Mouse (Mus musculus) liver, adult 2 months (tissue): Measurements from ENCODE around the gene Myom1. TPM values are rescaled to one million over a fixed set of nuclear protein-coding genes. Genes with fewer than 3 reads are reported as not detected.

Experiments
- DNase-seq: peaks from one replicate; pipeline ENCODE4 v3.0.0-alpha.2; 2011; ENCODE audit warnings: low read depth, low spot score; ENCODE audit errors: extremely low read depth
- H3K27ac ChIP-seq: fragments of 200-500 bp; replicated peaks from 2 replicates; pipeline ENCODE4 v1.5.1; 2012; ENCODE audit warnings: low read depth, mild to moderate bottlenecking, control low read depth, inconsistent platforms, low read length; ENCODE audit not compliant: insufficient read depth
- H3K27me3 ChIP-seq: fragments of 200-500 bp; 2 replicates; pipeline ENCODE4 v1.6.1; 2012; ENCODE audit warnings: mild to moderate bottlenecking, moderate library complexity, low read length, inconsistent platforms; ENCODE audit not compliant: control insufficient read depth, insufficient read depth
- H3K36me3 ChIP-seq: fragments of 200-500 bp; 2 replicates; pipeline ENCODE4 v1.6.1; 2012; ENCODE audit warnings: low read length, inconsistent platforms; ENCODE audit not compliant: control insufficient read depth, insufficient read depth
- H3K4me1 ChIP-seq: fragments of 200-500 bp; 2 replicates; pipeline ENCODE4 v1.6.1; 2011; ENCODE audit warnings: low read length; ENCODE audit not compliant: control insufficient read depth, insufficient read depth
- H3K4me3 ChIP-seq: fragments of 200-500 bp; 2 replicates; pipeline ENCODE4 v1.5.1; 2011; ENCODE audit warnings: low read depth, mild to moderate bottlenecking, control low read depth, low read length, moderate library complexity; ENCODE audit not compliant: insufficient read depth
- H3K79me2 ChIP-seq: fragments of 200-500 bp; 2 replicates; pipeline ENCODE4 v1.6.1; 2012; ENCODE audit warnings: inconsistent platforms, mild to moderate bottlenecking, low read length, moderate library complexity; ENCODE audit not compliant: control insufficient read depth, insufficient read depth
- H3K9ac ChIP-seq: fragments of 200-500 bp; 2 replicates; pipeline ENCODE4 v1.6.1; 2012; ENCODE audit warnings: low read depth, mild to moderate bottlenecking, control low read depth, inconsistent platforms, low read length
- CTCF ChIP-seq: fragments of 200-500 bp; IDR thresholded peaks from 2 replicates; pipeline ENCODE4 v1.5.1; 2011; ENCODE audit warnings: low read depth, low read length, control low read depth
- POLR2A ChIP-seq: fragments of 200-500 bp; IDR thresholded peaks from 2 replicates; pipeline ENCODE4 v1.6.1; 2011; ENCODE audit warnings: low read length, control low read depth; ENCODE audit not compliant: insufficient read depth; ENCODE audit errors: extremely low read depth
- WGBS: fragments of 180-500 bp; shearing (Covaris S2); methylation state at CpG from one replicate; pipeline ENCODE4 v1.1.7; 2018; 5-methylcytosine and 5-hydroxymethylcytosine counted together
- polyA plus RNA-seq: library from polyadenylated mRNA; depleted of rRNA; stranded (reverse); fragments of >200 nt; gene quantifications from 2 replicates; pipeline ENCODE4 v1.2.3, GENCODE M21; 2012
- total RNA-seq: library from RNA; depleted of rRNA; stranded (reverse); fragments of >200 nt; gene quantifications from 2 replicates; pipeline ENCODE4 v1.2.3, GENCODE M21; 2014

The Myom1 gene
- total and polyA plus RNA-seq, 2 experiments, result 0.34 to 3.2 TPM

DNA sequence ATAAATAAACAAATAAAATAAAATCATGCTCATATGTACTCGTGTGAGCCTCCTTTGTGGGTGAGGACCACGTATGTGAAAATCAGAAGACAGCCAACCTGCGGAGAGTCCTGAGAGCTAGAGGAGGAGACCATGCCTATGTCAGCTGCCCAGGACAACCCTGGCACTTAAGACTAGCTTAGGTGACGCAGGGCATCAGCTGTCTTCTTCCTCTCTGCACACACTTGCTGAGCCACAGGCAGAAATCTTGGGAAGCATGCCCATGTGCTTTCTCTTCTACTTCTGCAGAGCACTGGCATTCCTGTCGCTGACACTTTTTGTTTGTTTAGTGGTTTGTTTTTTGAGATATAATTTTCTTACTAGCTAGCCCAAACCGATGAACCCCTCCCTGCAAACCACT lies 6.9 kb upstream of the Myom1 start:
- peaks cover 9% of the 10 kb centered on the region for H3K36me3 ChIP-seq
- peaks cover 17% of the 10 kb centered on the region for H3K4me1 ChIP-seq
- 85% methylated on average over 6 of the region's 6 CpGs for WGBS
- peaks cover 18% of the 10 kb centered on the region; the same call in 1 of the 2 replicates for H3K79me2 ChIP-seq
- H3K4me3 ChIP-seq, result no peak overlapping the region
- no peak for DNase-seq
- H3K27ac ChIP-seq, result no peak overlapping the region
- no peaks in the 10 kb centered on the region for H3K27me3 ChIP-seq
- no peak overlapping the region for H3K9ac ChIP-seq
- TF ChIP-seq CTCF (no peak), POLR2A (no peak)

DNA sequence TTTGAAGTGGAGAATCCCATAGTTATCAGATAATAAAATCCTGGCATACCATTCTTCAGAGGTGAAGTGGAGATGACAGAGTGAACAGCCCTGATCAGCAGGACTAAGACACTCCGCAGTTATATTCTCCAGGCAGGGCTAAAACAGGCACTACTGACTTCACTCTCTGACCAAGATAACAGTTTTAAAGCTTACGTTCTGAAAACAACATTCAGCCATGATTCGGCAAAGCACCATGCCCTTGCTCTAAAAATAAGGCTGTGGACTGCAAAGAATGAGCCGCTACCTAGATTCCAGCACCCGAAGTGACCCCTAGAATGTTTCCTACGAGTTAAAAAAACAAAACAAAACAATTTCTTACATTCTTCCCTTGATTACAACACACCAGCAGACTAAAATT lies 4.6 kb upstream of the Myom1 start:
- no peak for DNase-seq
- Histone ChIP-seq H3K27ac (no peak overlapping the region), H3K9ac (no peak overlapping the region)

DNA sequence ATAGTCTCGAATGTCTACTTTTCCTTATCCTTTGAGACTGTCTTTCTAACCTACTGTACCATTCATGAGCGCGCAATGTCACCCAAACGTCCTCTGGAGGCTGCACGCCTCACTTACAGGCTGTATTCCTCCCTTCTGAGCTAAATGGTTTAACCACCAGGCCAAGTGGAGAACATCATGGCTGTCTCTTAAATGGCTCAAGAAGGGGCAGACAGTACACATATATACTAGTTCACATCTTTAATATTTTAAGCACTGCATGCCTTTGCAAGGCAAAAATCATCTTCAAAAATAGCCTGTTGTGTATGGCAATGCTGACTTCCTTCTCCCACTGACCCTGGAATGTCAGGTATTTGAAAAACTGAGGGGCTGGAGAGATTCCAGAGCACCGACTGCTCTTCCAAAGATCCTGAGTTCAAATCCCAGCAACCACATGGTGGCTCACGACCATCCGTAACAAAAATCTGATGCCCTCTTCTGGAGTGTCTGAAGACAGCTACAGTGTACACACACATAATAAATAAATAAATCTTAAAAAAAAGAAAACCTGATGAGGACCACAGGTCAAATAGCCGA lies 3.9 kb upstream of the Myom1 start:
- Histone ChIP-seq H3K79me2 (peaks cover 14% of the 10 kb centered on the region; the same call in 1 of the 2 replicates), H3K27ac (no peak overlapping the region), H3K4me3 (no peak overlapping the region), H3K36me3 (peaks cover 9% of the 10 kb centered on the region), H3K4me1 (peaks cover 17% of the 10 kb centered on the region), H3K9ac (no peak overlapping the region), H3K27me3 (no peaks in the 10 kb centered on the region)
- no peak for DNase-seq
- TF ChIP-seq CTCF (no peak), POLR2A (no peak)
- WGBS, result 76% methylated on average over 9 of the region's 9 CpGs

More for the DNA sequence above, 4.6 kb upstream of the Myom1 start:
- peaks cover 9% of the 10 kb centered on the region for H3K36me3 ChIP-seq
- H3K4me3 ChIP-seq, result no peak overlapping the region
- WGBS, result 66% methylated on average over 6 of the region's 6 CpGs
- no peaks in the 10 kb centered on the region for H3K27me3 ChIP-seq
- H3K4me1 ChIP-seq, result peaks cover 12% of the 10 kb centered on the region
- H3K79me2 ChIP-seq, result peaks cover 14% of the 10 kb centered on the region; the same call in 1 of the 2 replicates
- no peak for TF ChIP-seq POLR2A
- no peak for TF ChIP-seq CTCF

DNA sequence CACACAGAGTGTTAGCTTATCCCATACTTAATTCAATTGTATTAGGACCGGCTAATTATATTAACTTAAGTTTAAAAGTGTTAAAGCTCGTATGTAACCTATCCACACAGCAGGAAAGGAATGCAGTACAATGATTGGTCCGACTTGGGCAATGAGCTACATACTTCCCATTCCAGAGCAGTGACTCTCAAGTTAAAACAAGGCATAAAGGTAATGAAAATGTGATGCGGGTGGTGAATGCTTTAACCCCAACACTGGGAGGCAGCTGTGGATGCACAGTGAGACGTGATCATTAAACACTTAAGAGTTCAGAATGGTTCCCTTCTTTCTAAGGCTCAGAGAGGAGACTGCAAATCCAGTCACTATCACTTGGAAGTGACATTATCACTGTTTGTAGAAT lies 3.2 kb upstream of the Myom1 start:
- peaks cover 6% of the 10 kb centered on the region for H3K36me3 ChIP-seq
- no peak overlapping the region for H3K27ac ChIP-seq
- DNase-seq, result no peak
- no peaks in the 10 kb centered on the region for H3K27me3 ChIP-seq
- H3K9ac ChIP-seq, result no peak overlapping the region
- WGBS, result 71% methylated on average over 5 of the region's 5 CpGs
- no peak overlapping the region for H3K4me3 ChIP-seq
- TF ChIP-seq POLR2A, result no peak
- TF ChIP-seq CTCF, result no peak
- H3K4me1 ChIP-seq, result peaks cover 13% of the 10 kb centered on the region
- H3K79me2 ChIP-seq, result peaks cover 14% of the 10 kb centered on the region; the same call in 1 of the 2 replicates

DNA sequence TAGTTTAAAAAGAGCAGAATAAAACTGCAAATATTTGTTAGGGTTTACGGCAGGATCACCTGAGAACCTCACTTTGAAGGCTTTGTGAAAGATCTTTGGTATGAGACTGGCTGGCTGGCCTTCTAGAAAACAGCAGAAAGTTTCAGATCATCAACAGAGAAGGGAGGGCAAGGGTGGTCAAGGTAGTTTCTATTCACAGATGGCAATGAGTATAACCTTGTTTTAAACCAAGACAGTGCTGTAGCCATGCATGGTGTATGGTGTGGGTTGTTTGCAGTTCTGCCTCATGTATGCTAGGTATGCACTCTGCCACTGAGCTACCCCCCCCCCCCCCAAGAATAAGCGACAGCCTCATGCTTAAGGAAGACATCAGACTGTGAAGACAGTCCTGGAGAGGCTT lies 2.2 kb upstream of the Myom1 start:
- no peak overlapping the region for H3K4me3 ChIP-seq
- H3K9ac ChIP-seq, result no peak overlapping the region
- H3K27ac ChIP-seq, result no peak overlapping the region
- peaks cover 14% of the 10 kb centered on the region; the same call in 1 of the 2 replicates for H3K79me2 ChIP-seq
- H3K4me1 ChIP-seq, result peaks cover 13% of the 10 kb centered on the region
- WGBS, result 52% methylated on average over 2 of the region's 2 CpGs
- H3K36me3 ChIP-seq, result peaks cover 6% of the 10 kb centered on the region
- no peaks in the 10 kb centered on the region for H3K27me3 ChIP-seq
- no peak for DNase-seq
- TF ChIP-seq POLR2A (no peak), CTCF (no peak)

DNA sequence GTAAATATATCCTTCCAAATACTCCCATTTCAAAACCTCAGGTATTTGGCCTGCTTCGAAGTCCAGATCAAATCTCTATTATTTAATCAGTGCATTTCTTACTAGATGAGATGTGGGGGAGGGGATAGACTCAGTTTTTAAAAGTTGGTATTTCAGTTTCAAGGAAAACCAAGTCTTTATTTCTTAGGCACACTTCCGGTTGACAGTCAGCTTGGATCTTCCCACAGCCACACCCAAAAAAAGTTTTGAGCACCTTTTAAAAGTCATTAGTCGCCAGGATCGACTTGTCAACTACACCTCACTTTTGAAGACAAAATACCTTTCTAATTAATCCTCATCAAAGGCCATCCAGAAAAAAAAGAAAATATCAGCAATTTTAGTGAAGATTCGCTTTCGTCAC lies 1.4 kb upstream of the Myom1 start:
- H3K36me3 ChIP-seq, result no peaks in the 10 kb centered on the region
- DNase-seq, result peak; percentile 52
- 2% methylated on average over 6 of the region's 6 CpGs for WGBS

More for the DNA sequence above, 1.4 kb upstream of the Myom1 start:
- no peak overlapping the region for H3K27ac ChIP-seq
- H3K4me3 ChIP-seq, result peak overlapping the region; percentile 73; the same call in 1 of the 2 replicates
- H3K9ac ChIP-seq, result no peak overlapping the region
- TF ChIP-seq POLR2A, result no peak
- no peak for TF ChIP-seq CTCF
- H3K4me1 ChIP-seq, result peaks cover 13% of the 10 kb centered on the region
- no peaks in the 10 kb centered on the region for H3K27me3 ChIP-seq
- H3K79me2 ChIP-seq, result peaks cover 12% of the 10 kb centered on the region; the same call in 1 of the 2 replicates
